Mouse (Mus musculus): Measurements from ENCODE around the gene Tcf21.

Tcf21 gene

GRCm38 (mm10) chr10:22819871-22820590, at the start of gene Tcf21:
TSS of gene Tcf21 (minus strand) at chr10:22820174.
- no peak for DNase-seq (ENCODE audit: low spot score)

GRCm38 (mm10) chr10:22868386-22868918, 48.5 kb upstream of the Tcf21 start:
- DNase-seq (ENCODE audit: low spot score): no peak

- DNase-seq (ENCODE audit: low spot score): no peak
These were observed 47.2 kb upstream of the Tcf21 start for GRCm38 (mm10) chr10:22867210-22867609.

DNA sequence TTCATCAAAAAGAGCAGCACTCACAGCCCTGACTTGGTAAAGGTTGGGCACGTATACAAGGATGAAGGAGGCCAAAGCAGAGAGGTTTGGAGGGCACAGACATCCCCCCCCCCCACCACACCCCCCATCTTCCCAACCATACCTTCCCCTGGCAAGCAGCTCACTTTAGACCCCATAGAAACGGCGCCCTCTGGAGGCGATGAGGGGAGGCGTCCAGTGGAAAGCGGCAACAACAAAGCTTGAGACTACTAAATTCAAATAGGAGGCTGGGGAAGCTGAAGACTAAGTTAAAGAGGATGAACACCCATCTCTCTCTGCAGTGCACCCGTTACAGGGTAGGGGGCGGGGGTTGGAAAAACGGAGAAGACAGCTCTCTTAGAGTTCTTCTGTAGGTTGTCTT, 38.1 kb upstream of the Tcf21 start:
- no peak for DNase-seq (ENCODE audit: low spot score)

GRCm38 (mm10) chr10:22854330-22854729, 34.4 kb upstream of the Tcf21 start:
- DNase-seq (ENCODE audit: low spot score): no peak

- DNase-seq (ENCODE audit: low spot score): no peak
These were observed 25.4 kb upstream of the Tcf21 start for GRCm38 (mm10) chr10:22845351-22845750.

- no peak for DNase-seq (ENCODE audit: low spot score)
These were observed 24.8 kb upstream of the Tcf21 start for GRCm38 (mm10) chr10:22844731-22845130.

DNA sequence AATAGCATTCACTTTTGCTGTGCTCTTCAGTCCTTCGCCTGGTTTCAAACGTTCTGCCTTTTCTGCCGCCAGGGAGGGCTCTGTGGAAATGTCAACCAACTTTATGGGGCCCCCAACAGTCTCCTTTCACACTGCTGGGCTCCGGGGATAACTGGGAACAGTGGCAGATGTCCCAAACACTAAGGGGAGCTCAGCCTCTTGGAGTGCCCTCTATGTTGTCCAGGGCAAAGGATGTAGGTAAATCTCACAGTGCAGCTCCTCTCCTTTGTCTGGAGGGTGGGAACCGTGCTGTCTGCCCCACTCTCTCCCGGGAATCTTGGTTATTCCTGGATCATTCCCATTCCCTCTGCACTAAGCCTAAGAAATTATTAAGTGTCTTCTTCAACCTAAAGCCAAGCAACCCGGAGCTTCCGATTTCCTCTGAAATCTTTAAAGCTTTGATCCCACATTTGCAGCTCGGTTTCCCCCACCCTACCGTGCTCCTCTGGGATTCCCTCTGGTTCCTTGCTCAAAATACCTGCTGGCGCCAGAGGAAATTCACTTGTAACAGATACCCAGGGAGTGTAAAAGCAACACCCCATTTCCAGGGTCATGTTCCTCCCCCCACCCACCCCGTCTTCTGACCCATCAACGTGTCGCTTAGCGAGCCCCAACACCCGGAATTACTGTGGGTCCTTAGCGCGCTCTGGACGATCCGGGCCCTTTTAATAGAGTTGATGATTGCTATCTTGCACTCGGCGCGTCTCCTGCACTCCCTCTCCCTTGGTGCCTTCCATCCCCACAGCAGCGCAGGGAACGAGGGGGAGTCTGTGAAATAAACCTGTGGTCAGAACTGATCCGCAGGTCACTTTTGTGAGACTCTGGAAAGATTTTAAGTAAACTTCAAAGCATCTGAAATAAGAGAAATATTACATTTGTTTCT, 23.7 kb upstream of the Tcf21 start:
- DNase-seq (ENCODE audit: low spot score): no peak

DNA sequence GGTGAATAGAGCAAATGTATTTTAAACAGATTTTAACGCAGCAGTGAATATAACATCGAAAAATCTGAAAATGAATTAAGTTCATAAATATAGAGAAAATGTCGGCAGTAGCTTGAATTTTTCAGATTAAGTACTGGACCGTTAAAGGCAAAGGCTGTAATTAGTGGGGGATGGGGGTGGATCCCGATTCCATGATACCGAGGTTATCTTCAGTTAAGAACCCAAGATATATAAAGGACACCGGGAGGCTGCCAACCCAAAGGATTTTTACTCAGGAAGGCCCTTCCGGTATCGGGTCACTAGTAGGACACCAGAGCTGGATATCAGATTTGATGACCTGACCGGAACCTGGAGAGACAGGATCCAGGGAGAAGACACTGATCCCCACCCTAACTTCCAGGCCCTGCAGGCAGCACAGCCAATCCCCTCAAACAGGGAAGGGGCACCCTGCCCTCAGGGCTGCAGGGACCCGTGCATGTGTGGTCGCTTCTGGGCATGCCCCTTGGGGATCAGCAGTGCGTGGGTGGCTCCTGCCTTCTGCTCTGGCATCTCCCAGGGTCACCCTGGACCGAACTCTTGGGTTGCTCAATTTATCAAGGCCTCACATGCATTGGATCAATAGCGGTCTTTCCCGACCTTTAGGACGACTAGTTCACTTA, 22.9 kb upstream of the Tcf21 start:
- DNase-seq (ENCODE audit: low spot score): no peak

GRCm38 (mm10) chr10:22842113-22842512, 22.1 kb upstream of the Tcf21 start:
- no peak for DNase-seq (ENCODE audit: low spot score)

DNA sequence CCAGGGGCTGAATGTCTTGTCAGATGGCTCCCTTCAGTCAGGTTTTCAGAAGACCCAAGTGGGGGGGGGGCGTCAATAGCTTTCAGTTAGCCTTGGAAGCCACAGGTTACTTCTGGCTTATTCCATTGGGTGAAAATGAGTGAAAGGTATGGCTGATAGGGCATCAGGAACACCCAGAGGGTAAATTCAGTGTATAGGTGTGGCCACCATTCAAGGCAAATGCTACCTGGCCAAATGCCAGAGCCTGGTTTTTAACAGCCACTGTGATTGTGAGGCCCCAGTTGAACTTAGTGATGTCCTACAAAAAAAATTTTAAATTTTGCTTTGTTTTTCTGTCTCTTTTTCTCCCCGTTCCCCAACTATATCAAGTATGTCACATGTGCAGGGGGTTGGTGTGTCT, 6.3 kb upstream of the Tcf21 start:
- no peak for DNase-seq (ENCODE audit: low spot score)

DNA sequence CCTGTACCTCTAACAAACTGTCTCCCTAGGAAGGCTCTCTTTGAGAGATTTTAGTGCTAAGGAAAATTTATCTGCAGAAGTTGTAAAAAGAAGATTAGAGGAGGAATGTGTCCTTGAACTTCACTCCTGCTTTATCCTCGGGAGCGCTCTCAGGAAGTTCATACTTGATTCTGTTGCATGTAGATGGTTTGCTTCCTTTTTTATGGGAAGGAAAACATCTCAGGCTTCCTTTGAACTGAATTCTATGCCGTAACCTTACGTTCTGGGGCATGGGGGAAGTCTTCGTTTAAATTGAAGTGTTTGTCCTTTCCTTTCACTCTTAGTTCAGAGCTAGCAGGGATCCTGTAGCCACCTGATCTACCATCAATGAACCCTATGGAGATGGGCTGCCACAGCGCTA, 2.9 kb upstream of the Tcf21 start:
- no peak for DNase-seq (ENCODE audit: low spot score)

- DNase-seq (ENCODE audit: low spot score): no peak
These were observed 2.5 kb upstream of the Tcf21 start for GRCm38 (mm10) chr10:22822486-22822885.

- no peak for DNase-seq (ENCODE audit: low spot score)
These were observed 1.7 kb upstream of the Tcf21 start for GRCm38 (mm10) chr10:22821709-22822108.

DNA sequence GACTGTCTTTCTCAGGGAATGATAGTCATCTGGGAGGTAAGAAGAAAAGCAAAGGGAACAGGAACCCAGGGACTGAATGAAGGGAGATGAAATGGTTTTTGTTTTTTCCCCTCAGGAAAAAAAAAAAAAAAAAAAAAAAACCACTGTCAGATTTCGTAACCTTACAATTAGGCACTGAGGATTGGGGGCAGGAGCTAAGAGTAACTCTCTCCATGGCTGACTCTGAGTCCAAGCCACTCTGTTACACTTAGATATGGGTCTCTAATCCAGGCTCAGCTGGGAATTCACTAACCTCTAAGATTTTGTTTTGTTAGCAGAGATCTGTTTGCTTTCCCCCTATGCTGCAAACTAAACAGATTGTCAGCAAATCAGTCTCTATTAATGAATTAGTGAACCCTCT, 1.3 kb upstream of the Tcf21 start:
- DNase-seq (ENCODE audit: low spot score): no peak

- no peak for DNase-seq (ENCODE audit: low spot score)
These were observed 867 bp upstream of the Tcf21 start for GRCm38 (mm10) chr10:22820841-22821240.

DNA sequence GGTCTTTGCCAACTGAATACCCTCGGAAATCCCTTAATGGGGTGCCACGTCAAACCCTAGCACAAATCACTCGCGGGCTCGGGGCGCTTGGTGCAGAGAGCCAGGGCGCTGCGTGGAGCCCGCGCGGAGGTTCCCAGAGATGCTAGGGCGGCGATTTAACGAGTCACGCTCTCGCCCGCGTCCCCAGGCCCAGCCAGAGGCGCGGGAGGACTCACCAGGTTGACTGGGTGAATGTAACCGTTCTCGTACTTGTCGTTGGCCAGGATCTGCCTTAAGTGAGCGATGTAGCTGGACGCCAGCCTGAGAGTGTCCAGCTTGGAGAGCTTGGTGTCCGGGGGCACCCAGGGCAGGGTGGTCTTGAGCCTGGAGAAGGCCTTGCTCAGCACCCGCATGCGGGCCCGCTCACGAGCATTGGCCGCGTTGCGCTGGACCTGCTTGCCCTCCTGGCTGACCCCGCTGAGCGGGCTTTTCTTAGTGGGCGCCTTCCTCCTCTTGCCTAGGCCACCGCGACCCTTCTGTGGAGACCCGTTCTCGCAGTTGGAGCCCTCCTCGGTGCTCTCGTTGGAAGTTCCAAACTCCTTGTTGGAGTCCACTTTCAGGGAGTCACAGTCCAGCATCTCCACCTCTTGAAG, 619 bp downstream of the Tcf21 start:
- no peak for DNase-seq (ENCODE audit: low spot score)

DNA sequence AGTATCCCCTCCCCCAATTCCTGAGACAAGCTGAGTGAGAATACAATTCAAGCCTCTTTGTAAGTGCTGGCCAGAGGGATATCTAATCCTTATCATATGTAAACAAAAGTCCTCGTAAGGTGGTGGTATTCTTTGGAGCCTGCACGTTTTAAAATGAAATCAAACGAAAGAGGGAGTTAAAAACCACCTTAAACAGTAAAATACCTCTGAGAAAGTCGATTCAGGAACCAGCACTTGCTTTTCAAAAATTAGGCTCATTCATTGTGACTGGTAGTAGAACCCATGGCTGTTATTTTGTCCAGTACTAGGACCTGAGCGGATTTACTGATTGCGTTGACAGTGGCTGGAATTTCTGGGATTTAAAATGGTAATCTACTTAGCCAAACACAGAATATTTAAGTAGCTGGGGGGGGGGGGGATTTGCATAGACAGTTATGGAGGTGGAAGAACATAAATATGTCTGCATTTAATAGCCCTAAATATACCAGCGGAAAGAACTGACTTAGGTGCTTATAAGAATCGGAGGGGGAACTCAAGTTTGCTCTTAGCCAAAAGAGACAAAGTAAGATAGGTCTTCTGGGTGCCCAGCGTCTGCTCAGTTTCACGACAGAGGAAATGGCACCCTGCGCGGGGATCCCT, 1.3 kb downstream of the Tcf21 start:
- no peak for DNase-seq (ENCODE audit: low spot score)

GRCm38 (mm10) chr10:22817976-22818375, 2.0 kb downstream of the Tcf21 start:
- DNase-seq (ENCODE audit: low spot score): no peak

GRCm38 (mm10) chr10:22817561-22817960, 2.4 kb downstream of the Tcf21 start:
- no peak for DNase-seq (ENCODE audit: low spot score)

DNA sequence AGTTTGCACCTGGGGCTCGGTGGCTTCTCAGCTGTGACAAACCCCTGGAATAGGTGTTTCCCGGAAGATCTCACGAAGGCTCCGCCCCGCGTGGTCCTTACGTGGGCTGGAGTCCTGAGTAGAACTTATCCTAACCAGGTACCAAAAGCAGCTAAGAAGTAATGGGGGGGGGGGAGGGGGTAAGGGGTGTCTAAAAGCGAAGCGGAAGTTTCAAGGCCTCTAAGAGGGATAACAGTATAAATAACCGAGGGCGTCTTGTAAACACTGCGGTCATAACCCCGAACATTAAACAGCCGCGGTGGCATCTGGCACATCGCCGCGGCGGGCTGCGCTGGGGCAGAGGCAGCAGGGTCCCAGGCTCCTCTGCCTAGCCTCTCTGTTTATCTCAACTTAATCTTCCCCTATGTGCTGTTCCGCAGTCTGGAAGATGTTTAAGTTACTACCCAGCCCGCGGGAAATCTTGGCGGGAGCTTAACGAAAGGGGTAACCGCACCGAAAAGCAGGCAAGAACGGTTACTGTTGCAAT, 3.7 kb downstream of the Tcf21 start:
- DNase-seq (ENCODE audit: low spot score): no peak

Measured in MN1 (cell line).